Mouse (Mus musculus): ENCODE results near the gene Sh3pxd2a. TPM values are rescaled to one million over a fixed set of nuclear protein-coding genes. Genes with fewer than 3 reads are reported as not detected.

Sh3pxd2a gene
- 21.9 TPM for polyA plus RNA-seq (2014; fragmentation: Illumina TruSeq; extraction: RNeasy Lipid Tissue Mini Kit (QIAGEN cat#74804); ENCODE audit: low read depth, low replicate concordance)

DNA sequence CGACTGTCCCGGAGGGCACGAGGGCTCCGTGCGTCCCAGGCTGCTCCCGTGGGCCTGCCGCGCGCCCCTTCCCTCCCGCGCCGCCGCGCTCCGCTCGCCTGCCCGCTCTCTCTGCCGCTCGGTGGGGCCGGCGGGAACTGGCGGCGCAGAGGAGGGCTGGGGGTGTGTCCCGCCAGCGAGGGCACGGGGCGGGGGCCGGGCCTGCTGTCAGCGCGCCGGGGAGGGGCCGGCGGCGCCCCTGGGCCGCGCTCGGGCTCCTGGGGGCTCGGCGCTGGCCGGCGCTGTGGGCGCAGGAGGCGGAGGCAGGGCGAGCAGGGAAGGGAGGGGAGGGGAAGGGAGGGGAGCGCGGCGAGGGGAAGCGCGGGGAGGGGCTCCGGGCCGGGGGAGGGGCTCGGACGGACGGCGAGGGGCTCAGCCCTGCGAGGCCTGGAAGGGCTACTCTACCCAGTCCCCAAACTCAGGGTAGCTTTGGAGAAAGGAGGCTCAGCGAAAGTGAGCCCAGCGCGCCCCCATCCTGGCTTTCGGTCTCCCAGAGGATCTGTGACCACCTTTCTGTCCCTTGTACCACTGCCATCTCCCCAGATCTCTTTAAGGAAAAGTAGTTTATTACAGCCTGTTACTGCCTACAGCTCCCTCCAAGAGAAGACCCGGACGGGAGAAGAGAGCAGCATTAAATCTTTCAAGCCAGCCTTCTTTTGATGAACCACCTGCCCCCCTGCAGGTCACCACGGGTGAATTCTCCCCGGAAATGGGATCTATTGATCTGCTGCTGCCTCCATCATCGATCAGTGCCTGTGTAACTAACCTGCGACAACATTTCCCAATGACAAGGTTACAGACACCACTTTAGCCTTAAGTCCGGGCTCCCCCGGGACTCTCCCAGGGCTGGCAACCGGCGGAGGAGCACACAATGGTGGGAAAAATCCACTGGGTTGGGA lies at the start of gene Sh3pxd2a:
Sh3pxd2a (minus strand) TSS at position 98 of the 938 bp plus-strand sequence.

Other genes with a start within 250 kb of the Sh3pxd2a start
- gene Stn1, start 73.1 kb upstream of the Sh3pxd2a start, polyA plus RNA-seq (2014; fragmentation: Illumina TruSeq; extraction: RNeasy Lipid Tissue Mini Kit (QIAGEN cat#74804); ENCODE audit: low read depth, low replicate concordance), result 18.0 TPM
- gene Slk, start 115.3 kb upstream of the Sh3pxd2a start, polyA plus RNA-seq (2014; fragmentation: Illumina TruSeq; extraction: RNeasy Lipid Tissue Mini Kit (QIAGEN cat#74804); ENCODE audit: low read depth, low replicate concordance), result 77.7 TPM
- not detected for gene Col17a1, start 227.7 kb upstream of the Sh3pxd2a start, polyA plus RNA-seq (2014; fragmentation: Illumina TruSeq; extraction: RNeasy Lipid Tissue Mini Kit (QIAGEN cat#74804); ENCODE audit: low read depth, low replicate concordance)